Mouse (Mus musculus) lung, postnatal 25 days (tissue): ENCODE data around the gene Cdiptos.

ENCODE experiments used
- DNase-seq: peaks from one replicate; pipeline ENCODE4 v3.0.0; 2022; ENCODE audit warnings: low spot score

Cdiptos gene

DNA sequence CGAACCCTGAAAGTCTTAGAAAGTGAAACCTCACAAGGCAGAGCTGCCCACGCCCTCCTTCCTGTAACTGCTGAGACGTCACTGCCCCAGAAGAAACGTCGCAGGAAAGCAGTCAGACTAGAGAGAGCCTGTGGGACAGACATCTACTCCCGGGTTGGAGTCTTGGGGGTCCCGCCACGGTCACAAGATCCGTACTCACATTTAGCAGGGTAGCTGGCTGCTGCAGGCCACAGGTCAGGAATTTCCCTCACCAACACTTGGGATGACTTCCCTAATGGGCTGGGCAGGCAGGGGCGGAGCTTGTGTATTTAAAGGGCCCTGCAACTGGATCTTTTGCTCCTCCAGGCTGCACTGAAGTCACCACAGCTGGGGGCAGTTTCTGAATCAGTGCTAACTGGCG, 38.4 kb upstream of the Cdiptos start, which contains the start of gene Mvp:
Mvp (minus strand) TSS at position 302 of the 400 bp plus-strand sequence.
- DNase-seq: peak; percentile 82

DNA sequence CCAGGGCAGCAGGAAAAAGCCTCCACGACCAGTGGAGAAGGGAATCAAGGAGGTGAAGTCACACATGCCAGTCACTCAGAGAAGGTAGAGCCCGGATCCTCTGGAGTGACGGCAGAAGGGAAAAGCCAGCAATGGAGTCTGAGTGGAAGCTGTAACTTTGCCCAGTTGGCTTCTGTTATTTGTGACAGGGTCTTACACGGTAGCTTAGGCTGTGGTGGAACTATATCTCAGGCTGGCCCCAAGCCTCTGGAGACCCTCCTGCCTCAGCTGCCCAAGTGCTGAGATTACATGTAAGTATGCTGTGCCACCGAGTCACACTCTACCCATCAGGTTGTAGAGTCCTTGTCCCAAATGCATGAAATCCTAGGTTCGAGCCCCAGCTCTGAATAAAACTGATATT, 37.5 kb upstream of the Cdiptos start:
- DNase-seq: no peak

DNA sequence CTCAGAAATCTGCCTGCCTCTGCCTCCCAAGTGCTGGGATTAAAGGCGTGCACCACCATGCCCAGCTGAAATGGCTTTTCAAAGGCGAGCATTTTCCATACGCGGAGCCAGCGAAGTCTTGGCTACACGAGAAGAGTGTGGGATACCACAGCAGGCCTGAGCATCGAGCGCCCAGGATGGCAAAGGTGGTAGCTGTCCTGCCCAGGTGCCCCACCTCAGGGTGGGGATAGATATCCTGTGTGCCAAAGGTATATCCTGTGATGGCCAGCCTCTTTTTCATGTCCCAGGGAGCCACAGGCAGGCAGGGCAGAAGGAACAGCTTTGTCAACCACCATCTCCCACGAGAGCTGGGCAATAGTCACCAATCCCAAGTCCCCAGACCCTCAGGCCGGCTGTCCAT, 36.9 kb upstream of the Cdiptos start:
- DNase-seq: no peak

DNA sequence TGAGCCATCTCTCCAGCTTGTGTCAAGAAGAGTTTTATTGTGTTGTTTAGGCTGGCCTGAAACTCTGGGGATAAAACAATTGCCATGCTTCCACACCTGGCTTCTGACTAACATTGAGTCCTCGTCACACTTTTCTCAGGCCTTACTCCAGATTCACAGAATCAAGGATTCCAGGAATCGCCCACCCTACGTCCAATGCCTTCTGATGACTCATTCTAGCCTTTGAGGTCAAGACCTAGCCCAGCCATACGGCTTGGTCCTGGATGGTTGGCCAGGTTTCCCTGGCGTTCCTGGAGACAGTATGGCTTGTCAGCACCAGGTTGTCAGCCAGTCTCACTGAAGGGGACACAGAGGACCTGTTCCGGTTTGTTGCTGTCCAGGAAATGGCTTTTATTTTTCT, 36.5 kb upstream of the Cdiptos start:
- no peak for DNase-seq

DNA sequence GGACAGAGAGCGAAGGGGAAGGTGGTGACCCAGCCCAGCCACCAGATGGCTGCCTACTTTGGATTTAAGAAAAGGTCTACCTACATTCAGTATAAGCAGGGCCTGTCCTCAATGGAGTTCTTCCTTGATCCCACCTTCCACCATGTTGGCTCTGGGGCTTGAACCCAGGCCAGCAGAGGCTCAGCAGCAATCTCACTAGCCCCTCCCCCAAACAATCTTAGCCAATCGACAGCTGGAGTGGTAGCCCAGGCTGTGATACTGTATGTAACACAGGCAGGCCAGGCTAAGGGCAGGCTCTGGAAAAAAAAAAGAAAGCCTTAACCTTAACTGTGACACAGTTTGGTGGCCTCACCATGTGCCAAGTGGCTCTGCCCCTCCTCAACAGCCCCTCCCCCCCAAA, 35.8 kb upstream of the Cdiptos start:
- DNase-seq: no peak

DNA sequence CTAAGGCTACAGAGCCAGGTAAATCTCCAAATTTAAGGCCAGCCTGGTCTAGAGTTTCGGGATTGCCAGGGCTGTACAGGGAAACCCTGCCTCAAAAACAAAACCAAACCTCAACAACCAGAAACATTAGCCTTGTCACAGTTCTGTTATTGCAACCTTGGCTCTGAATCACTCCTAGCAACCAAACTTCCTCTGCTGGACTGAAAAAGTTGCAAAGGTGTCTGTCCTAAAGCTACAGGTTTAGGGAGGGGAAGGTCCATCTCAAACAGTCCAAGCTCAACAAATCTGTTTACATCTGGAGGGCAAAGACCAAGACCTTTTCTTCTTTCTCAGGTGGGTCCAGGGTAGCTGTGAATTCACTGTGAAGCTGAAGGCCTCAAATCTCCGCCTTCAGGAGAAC, 35.2 kb upstream of the Cdiptos start:
- no peak for DNase-seq

DNA sequence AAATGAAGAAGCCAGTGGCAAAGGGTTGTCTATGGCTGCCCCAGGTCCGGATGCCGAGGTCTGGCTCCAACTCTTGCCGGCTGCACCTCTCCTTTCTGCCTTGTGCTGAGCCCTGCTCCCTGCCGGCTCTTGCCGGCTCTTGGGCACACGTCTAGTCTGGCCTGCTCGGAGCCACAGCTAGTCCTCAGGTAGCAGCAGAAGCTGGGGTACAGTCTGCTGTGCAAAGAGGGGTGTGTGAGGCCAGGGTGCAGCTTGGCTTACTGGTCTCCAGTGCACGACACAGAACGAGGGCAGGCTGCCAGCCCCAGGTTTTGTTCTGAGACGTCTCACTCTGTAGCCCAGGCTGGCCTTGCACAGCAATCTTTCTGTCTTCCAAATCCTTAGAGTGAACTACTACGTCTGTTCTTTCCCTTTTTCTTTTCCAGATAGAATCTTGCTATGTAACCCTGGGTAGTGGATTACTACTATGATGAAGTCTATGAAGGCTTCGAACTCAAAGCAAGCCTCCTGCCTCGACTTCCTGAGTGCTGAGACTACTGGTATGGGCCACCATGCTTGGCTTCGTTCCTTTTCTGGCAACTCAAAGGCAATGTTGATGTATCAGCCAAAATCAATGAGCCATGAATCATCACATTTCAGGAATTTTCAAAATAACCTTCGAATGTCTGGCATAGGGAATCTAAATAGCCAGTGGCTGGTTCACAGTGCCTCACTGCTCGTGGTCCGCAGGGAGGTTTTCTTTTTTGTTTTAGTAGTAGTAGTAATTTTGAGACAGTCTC, 33.6 kb upstream of the Cdiptos start:
- DNase-seq: no peak

DNA sequence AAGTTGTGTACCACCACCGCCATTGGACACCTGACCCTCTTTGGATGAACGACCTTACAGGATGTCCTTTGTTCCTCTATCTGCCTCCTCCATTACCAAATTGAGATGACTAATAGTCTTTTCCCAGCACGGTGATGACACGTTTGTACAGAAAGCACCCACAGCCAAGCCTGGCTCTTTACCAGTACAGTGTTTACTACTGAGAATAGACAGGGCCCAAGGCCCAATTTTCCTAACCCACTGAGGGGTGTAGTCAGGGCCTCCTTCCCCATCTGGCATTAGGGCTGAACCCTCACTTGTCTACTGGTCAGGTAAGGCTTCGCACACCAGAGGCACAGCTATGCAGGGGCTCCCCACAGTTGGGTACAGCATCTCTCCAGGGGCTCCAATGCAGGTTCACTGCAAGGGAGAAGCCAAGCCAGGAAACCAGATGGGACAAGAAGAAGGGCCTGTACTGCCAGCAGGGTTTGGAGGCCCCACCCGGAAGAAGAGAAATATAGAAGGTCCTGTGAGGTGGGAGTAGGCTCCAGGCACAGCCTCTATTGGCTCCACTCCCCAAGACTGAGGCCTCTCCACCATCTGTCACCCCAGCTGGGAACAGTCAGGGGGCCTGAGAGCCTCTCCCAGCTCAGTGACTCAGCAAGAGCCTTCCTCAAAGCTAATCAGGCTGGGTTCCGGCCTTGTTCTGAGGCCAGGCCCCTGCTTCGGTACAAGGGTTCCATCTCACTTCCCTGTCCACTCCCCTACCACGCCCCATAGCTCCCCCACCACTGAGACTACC, 32.5 kb upstream of the Cdiptos start:
- DNase-seq: peak; percentile 77

DNA sequence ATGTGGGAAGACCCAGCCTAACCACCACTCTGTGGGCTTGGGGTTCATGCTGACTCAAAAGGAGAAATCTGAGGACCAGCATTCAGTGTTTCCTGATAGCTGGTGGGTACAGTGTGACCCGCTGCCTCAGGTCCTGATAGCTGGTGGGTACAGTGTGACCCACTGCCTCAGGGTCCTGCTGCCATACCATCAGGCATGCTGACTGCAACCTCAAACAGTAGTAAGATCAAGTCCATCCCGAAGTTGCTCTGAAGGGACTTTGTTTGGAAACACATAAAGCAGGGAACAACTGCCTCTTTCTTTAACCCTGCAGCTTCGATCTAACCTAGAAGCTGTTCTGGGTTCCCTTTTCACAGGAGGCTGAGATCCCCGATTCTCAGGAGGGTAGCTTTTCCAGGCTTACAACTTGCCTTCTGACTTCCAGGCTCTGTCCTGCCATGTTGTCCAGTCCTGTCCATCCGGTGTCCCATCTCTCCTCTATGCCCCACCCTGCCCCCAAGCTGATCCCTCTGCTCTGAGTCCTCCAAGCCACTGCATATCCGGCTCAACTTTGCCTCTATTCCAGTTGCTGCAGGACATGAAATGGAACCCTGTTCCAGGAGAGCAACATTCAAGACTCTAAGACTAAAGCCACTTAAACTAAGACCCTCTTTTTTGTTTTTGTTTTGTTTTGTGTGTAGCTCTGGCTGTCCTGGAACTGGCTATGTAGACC, 31.6 kb upstream of the Cdiptos start:
- DNase-seq: no peak

DNA sequence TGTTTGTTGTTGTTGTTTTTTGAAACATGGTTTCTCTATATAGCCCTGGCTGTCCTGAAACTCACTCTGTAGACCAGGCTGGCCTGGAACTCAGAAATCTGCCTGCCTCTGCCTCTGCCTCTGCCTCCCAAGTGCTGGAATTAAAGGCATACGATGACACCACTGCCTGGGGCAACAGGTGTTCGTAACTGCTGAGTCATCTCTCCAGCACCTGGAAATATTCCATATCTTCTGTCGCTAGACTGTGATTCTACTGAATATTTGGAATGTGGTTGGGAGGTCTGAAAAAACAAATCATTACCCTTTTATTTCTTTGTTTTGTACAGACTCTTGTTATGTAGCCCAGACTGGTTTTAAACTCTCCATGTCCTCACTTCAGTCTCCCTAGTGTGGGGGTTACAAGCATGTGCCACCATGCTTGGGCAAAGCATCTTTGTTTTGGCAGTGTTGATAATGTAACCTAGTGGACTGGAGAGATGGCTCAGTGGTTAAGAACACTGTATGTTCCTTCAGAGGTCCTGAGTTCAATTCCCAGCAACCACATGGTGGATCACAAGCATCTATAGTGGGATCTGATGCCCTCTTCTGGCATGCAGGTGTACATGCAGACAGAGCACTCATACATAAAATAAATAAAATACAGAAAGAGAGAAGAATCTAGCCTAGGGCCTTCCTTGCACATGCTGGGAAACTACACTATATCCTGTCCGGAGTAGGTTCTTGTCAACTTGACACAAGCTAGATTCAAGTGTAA, 28.4 kb upstream of the Cdiptos start:
- no peak for DNase-seq

DNA sequence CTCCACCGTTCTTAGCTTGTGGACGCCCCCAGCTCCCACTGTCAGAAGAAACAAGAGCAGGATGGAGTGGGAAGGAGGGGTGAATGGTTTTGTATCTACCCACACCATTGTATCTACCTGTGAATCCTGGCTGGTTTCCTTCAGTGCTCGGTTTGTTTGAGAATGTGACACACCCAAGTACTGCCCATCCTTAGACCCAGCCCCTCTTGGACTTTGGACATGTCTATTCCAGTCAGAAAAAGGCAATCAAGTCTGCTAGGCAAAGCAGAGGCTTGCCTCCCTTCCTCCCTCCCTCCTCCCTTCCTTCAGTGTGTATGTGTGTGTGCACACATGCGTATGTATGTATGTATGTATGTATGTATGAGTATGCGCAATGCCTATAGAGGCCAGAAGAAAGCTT, 27.7 kb upstream of the Cdiptos start:
- DNase-seq: no peak

DNA sequence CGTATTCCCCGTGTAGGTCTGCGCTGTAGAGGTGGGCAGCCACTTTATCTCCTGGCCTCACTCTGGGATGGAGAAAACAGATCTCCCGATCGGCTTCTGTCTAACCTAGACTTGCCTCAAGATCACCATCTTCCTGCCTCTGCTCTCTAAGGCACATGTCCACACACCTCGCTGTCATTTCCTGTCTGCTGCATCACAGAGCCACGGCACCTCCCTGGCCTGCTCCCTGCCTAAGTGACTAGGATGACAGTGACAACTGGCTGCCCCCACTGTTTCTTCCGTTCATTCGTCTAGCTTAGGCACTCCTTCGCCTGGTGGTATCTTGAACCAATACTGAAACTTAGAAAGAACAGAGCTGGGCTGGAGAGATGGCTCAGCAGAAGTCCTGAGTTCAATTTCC, 23.7 kb upstream of the Cdiptos start:
- no peak for DNase-seq

DNA sequence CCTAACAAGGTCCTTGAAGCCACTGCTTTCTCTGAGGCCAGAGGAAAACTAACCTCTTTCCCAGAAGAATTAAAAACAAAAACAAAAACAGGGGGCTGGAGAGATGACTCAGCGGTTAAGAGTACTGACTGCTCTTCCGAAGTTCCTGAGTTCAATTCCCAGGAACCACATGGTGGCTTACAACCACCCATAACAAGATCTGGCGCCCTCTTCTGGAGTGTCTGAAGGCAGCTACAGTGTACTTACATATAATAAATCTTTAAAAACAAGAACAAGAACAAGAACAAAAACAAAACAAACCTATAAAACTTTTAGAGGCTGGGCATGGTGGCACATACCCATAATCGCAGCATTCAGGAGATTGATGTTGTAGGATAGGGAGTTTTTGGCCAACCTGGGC, 20.6 kb upstream of the Cdiptos start:
- DNase-seq: no peak

DNA sequence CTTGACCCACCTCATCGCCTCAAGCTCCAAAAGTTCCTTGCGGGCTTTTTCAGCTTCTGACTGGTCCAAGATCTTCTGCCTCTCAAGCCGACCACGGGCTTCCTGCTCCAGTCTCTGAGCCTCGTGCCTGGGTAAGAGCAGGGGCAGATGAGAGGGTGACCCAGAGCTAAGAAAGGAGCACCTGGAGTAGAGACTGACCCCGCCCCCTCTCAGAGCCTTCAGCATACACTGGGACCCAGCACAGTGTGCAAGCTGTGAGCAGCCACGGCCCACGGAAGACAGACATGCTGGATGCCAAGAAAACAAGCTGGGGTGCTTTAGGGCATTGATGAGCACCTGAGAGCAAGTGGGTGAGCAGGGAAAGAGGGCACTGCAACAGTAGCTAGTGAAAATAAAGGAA, 12.9 kb upstream of the Cdiptos start:
- no peak for DNase-seq

DNA sequence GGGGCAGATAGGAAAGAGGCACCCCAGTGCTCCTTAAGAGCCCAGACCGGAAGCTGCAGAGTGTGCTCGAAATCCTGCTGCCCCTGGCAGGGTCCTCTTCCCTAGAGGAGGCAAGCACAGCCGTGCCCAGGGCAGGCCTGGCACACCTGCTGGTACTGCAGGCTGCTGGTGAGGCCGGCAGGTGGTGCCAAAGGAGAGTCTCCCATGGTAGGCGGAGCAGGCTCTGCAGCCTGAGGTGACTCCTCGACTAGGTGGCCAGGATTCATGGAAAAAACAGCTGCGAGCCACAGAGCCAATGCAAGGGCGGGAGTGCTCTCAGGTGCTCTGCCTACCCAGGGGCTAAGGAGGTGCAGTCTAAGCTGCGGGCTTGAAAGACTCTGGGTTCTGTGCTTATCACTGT, 10.4 kb upstream of the Cdiptos start:
- DNase-seq: peak; percentile 32

DNA sequence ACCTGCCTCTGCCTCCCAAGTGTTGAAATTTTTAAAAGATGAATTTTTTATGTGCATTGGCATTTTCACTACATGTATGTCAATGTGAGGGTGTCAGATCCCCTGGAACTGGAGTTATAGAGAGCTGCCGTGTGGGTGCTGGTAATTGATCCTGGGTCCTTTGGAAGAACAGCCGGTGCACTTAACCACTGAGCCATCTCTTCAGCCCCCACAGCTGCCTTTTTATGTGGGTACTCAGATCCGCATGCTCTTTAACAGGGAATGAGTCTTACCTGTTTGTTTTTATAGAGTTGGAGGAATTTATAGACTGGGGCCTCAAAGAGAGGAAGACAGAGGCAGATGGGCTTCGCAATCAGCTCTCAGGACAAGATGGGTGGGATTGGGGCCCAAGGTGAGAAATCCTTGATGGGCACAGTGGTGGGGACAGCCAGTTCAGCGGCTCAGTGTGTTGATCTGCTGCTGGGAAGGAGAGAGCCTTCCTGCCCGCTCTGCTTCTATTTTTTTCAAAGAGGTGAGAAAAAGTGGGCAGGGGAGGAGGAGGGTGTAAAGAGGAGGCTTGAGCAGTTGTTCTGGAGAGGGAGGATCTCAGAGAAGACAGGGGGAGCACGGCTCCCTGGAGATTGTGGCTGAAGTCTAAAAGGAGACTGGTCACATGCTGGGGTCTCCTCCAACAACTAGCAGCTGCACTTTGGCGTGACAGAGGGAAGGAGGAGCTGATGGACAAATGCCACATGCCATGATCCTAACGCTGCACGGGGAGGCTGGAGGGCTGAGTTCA, 9.0 kb upstream of the Cdiptos start:
- no peak for DNase-seq

DNA sequence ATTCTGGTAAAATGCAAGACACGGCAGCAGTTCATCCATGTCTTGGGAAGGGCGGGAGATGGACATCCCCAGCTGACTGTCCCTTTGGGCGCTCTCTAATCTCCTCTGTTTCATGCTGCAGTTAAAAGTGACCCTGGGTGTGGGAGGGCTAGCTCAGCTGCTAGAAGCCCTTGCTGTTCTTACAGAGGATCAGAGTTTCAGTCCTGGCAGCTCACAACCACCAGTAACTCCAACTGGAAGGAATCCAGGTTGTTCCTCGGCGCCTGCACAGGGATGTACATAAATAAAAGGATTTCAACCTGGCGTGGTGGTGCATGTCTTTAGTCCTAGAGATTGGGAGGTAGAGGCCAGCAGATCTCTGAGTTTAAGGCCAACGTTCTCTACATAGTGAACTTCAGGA, 7.2 kb upstream of the Cdiptos start:
- no peak for DNase-seq

DNA sequence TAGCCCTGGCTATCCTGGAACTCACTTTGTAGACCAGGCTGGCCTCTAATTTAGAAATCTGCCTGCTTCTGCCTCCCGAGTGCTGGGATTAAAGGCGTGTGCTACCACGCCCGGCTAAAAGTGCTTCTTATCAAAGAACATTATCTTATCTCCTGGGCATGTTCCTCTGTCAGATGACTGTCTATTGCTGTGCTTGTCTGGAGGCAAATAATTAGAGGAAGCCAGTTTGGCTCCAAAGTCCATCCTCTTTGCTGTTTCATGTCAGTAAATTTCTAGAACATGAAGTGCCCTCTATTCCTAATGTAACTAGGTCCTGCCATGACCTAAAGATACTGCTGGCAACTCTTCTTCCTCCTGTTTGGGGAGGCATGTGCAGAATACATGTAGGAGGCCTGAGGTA, 6.2 kb upstream of the Cdiptos start:
- DNase-seq: no peak

DNA sequence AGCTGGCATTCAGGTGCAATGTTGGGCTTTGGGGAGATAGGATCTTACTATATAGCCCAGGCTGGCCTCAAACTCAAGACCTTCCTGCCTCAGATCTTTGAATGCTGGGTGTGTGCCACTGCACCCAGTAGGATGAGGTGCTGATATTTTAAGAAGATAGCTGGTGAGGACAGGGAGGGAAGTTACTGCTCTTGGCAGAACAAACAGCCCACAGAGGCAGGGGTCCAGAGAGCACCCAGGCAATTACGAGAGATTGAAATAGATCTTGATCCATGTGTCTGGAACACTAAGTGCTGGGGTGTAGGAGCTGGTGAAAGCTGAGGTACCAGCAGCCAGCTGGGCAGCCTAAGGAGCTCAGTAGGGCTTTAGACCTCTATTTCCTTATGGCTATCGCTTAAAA, 5.7 kb upstream of the Cdiptos start:
- no peak for DNase-seq

DNA sequence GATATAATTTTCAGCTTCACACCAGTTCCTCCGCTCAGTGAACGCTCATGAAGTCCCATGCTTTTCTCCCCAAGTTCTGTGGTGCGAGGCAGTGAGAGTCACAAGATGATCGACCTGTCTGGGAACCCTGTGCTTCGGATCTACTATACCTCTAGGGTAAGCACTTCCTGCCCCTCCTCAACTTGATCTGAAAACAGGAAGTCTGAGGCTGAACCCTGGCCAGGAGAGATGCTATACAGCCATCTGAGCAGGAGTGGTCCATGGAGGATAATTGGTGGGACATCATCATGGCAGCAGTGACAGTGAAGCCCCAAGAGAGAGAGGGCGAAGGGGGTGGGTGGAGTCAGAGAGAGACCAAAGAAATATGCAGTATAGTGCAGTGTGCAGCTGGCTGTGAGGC, 2.9 kb upstream of the Cdiptos start:
- DNase-seq: no peak

DNA sequence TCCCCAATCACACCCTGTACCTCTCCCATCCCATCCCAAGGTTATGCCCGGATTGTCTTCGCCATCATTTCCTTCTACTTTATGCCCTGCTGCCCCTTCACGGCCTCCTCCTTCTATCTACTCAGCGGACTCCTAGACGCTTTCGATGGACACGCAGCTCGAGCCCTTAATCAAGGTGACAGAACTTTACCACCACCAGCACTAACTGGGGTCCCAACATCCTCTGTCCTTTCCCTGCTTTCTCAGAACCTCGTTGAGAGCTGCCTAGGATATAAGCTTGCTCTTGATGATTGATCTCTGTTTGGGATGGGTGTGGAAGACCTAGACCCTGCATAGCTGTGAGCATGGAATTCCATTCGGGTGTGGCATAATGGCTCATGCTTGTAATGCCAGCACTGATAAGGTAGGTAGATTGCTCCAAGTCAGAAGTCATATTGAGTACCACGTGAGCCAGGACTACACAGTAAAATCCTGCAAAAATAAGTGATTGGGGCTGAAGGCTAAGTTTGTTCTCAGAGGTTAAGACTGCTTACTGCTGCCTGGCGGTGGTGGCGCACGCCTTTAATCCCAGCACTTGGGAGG, 1.1 kb upstream of the Cdiptos start:
- DNase-seq: no peak

DNA sequence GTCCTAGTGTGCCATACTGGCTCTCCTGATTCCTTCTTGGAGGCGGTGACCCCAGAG, 177 bp downstream of the Cdiptos start, which contains the start of gene Cdipt:
Cdipt (plus strand) TSS at position 22 of the 57 bp plus-strand sequence.
- DNase-seq: no peak
